Mouse (Mus musculus): ENCODE measurements around the gene Rflnb. TPM values are rescaled to one million over a fixed set of nuclear protein-coding genes. Genes with fewer than 3 reads are reported as not detected.
A peak's percentile ranks its signal among the peaks of the same experiment; 100 is the strongest.

Gene Rflnb
- polyA plus RNA-seq, 1 experiment, result 30.8 TPM

- no peak for TF ChIP-seq POLR2A (IDR thresholded peaks at IDR 0.05; ENCODE audit: borderline replicate concordance, control insufficient read depth, low read depth, low read length)
- TF ChIP-seq CTCF (IDR thresholded peaks at IDR 0.05; ENCODE audit: control insufficient read depth, insufficient read depth, low read length), result no peak
- Histone ChIP-seq H3K27ac (ENCODE audit: control insufficient read depth, insufficient read depth, low read depth, low read length, poor library complexity) (no peak overlapping the region), H3K4me1 (ENCODE audit: control insufficient read depth, insufficient read depth, low read length) (peaks cover 3% of the 10 kb centered on the region), H3K4me3 (replicated peaks; ENCODE audit: control insufficient read depth, low read depth, low read length) (no peak overlapping the region)
- WGBS, result 75% methylated on average over 10 of the region's 10 CpGs
Observed at GRCm38 (mm10) chr11:76042041-76042638, 14.6 kb upstream of the Rflnb start.

DNA sequence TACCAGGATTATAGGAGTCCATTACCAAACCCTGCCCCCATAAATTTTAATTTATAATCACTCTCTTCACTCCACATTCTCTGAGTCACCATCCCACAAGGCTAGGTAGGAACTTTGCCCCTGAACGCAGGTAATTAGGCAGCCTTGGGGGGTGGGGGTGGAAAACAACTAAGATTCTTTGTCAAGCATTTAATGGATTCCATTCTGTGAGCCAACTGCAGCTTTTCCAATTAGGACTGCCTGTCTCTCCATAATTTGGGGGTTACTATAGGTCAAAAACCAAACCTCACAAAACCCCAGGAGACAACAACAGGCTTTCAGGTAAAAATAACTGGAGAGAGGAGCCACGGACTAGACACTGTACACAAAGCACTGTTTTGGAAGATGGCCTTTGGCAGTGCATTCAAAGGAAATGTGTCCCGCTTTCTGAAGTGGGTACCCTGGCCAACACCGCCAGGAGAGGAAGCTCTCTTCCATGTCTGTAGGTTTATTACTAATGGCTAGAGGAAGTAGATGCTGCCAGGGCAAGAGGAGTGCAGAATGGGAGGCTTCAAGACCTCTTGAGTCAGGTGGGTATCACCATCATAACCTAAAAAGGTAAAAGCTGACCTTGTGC lies 13.3 kb upstream of the Rflnb start:
- 69% methylated on average over 4 of the region's 4 CpGs for WGBS
- TF ChIP-seq CTCF (IDR thresholded peaks at IDR 0.05; ENCODE audit: control insufficient read depth, insufficient read depth, low read length) (no peak), POLR2A (IDR thresholded peaks at IDR 0.05; ENCODE audit: borderline replicate concordance, control insufficient read depth, low read depth, low read length) (no peak)
- no peak overlapping the region for H3K4me3 ChIP-seq (replicated peaks; ENCODE audit: control insufficient read depth, low read depth, low read length)
- peaks cover 3% of the 10 kb centered on the region for H3K4me1 ChIP-seq (ENCODE audit: control insufficient read depth, insufficient read depth, low read length)
- H3K27ac ChIP-seq (ENCODE audit: control insufficient read depth, insufficient read depth, low read depth, low read length, poor library complexity), result no peak overlapping the region

GRCm38 (mm10) chr11:76040106-76040505 lies 12.5 kb upstream of the Rflnb start:
- Histone ChIP-seq H3K4me3 (replicated peaks; ENCODE audit: control insufficient read depth, low read depth, low read length) (no peak overlapping the region), H3K27ac (ENCODE audit: control insufficient read depth, insufficient read depth, low read depth, low read length, poor library complexity) (no peak overlapping the region; the same call in 1 of the 2 replicates), H3K4me1 (ENCODE audit: control insufficient read depth, insufficient read depth, low read length) (peaks cover 6% of the 10 kb centered on the region)
- TF ChIP-seq CTCF (IDR thresholded peaks at IDR 0.05; ENCODE audit: control insufficient read depth, insufficient read depth, low read length) (no peak), POLR2A (IDR thresholded peaks at IDR 0.05; ENCODE audit: borderline replicate concordance, control insufficient read depth, low read depth, low read length) (no peak)
- 26% methylated on average over 8 of the region's 8 CpGs for whole genome bisulfite sequencing

GRCm38 (mm10) chr11:76039271-76040053 lies 11.9 kb upstream of the Rflnb start:
- WGBS, result 72% methylated on average over 3 of the region's 3 CpGs
- Histone ChIP-seq H3K4me3 (replicated peaks; ENCODE audit: control insufficient read depth, low read depth, low read length) (no peak overlapping the region), H3K27ac (ENCODE audit: control insufficient read depth, insufficient read depth, low read depth, low read length, poor library complexity) (peak overlapping the region; percentile 20; the same call in 1 of the 2 replicates), H3K4me1 (ENCODE audit: control insufficient read depth, insufficient read depth, low read length) (peaks cover 6% of the 10 kb centered on the region)
- TF ChIP-seq POLR2A (IDR thresholded peaks at IDR 0.05; ENCODE audit: borderline replicate concordance, control insufficient read depth, low read depth, low read length) (no peak), CTCF (IDR thresholded peaks at IDR 0.05; ENCODE audit: control insufficient read depth, insufficient read depth, low read length) (no peak)

- WGBS, result 28% methylated on average over 6 of the region's 6 CpGs
- H3K4me1 ChIP-seq (ENCODE audit: control insufficient read depth, insufficient read depth, low read length), result peaks cover 7% of the 10 kb centered on the region
- 0 out of 2 replicates have a peak overlapping the region, but pooled peaks have one; percentile 4 for H3K27ac ChIP-seq (ENCODE audit: control insufficient read depth, insufficient read depth, low read depth, low read length, poor library complexity)
- no peak overlapping the region for H3K4me3 ChIP-seq (replicated peaks; ENCODE audit: control insufficient read depth, low read depth, low read length)
- no peak for TF ChIP-seq CTCF (IDR thresholded peaks at IDR 0.05; ENCODE audit: control insufficient read depth, insufficient read depth, low read length)
- TF ChIP-seq POLR2A (IDR thresholded peaks at IDR 0.05; ENCODE audit: borderline replicate concordance, control insufficient read depth, low read depth, low read length), result no peak
Observed at GRCm38 (mm10) chr11:76037581-76038294, 10.2 kb upstream of the Rflnb start.

DNA sequence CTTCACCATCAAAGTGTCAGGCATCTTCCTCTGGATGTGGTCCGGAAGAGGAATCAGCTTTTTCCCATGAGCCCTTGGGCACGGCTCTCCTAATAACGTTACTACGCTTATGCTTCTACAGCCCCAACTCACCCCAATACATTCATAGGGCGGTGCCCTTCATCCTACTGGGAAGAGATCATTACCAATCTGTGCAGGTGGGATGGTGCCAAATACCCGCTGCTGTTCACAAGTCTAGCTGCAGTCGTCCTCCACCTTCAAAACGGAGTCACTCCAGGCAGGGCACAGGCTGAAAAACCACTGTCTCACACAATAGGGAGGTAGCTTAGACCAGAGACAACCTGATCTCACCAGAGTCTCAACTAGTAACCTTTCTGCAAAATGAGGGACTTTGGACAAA lies 7.6 kb upstream of the Rflnb start:
- H3K4me3 ChIP-seq (replicated peaks; ENCODE audit: control insufficient read depth, low read depth, low read length), result no peak overlapping the region
- H3K27ac ChIP-seq (ENCODE audit: control insufficient read depth, insufficient read depth, low read depth, low read length, poor library complexity), result no peak overlapping the region
- no peak for TF ChIP-seq POLR2A (IDR thresholded peaks at IDR 0.05; ENCODE audit: borderline replicate concordance, control insufficient read depth, low read depth, low read length)
- no peak for TF ChIP-seq CTCF (IDR thresholded peaks at IDR 0.05; ENCODE audit: control insufficient read depth, insufficient read depth, low read length)
- H3K4me1 ChIP-seq (ENCODE audit: control insufficient read depth, insufficient read depth, low read length), result peaks cover 9% of the 10 kb centered on the region
- 91% methylated on average over 8 of the region's 8 CpGs for WGBS

DNA sequence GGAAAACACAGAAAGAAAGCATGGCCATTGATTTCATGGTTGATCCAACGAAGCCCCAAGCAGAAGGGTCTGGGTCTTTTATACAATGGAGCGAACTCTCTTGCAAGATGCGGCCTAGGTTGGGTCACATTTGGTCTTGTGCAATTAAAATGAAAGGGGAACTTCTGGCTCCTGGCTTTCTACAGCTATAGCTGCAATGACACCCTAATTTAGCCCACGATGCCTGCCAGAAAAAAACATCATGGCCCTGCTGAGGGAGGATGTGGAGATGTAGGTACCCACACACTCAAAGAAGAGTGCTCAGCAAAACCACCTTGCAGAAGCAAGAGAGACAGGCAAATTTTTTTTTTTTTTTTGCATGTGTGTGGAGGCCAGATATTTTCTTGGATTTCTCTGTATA lies 6.3 kb upstream of the Rflnb start:
- H3K27ac ChIP-seq (ENCODE audit: control insufficient read depth, insufficient read depth, low read depth, low read length, poor library complexity), result peak overlapping the region; percentile 99
- H3K4me3 ChIP-seq (replicated peaks; ENCODE audit: control insufficient read depth, low read depth, low read length), result no peak overlapping the region
- 28% methylated on average over 4 of the region's 4 CpGs for WGBS
- TF ChIP-seq POLR2A (IDR thresholded peaks at IDR 0.05; ENCODE audit: borderline replicate concordance, control insufficient read depth, low read depth, low read length) (no peak), CTCF (IDR thresholded peaks at IDR 0.05; ENCODE audit: control insufficient read depth, insufficient read depth, low read length) (no peak)
- H3K4me1 ChIP-seq (ENCODE audit: control insufficient read depth, insufficient read depth, low read length), result peaks cover 9% of the 10 kb centered on the region

GRCm38 (mm10) chr11:76033359-76033758 lies 5.8 kb upstream of the Rflnb start:
- Histone ChIP-seq H3K27ac (ENCODE audit: control insufficient read depth, insufficient read depth, low read depth, low read length, poor library complexity) (peak overlapping the region; percentile 99), H3K4me1 (ENCODE audit: control insufficient read depth, insufficient read depth, low read length) (peaks cover 9% of the 10 kb centered on the region), H3K4me3 (replicated peaks; ENCODE audit: control insufficient read depth, low read depth, low read length) (no peak overlapping the region)
- TF ChIP-seq CTCF (IDR thresholded peaks at IDR 0.05; ENCODE audit: control insufficient read depth, insufficient read depth, low read length) (no peak), POLR2A (IDR thresholded peaks at IDR 0.05; ENCODE audit: borderline replicate concordance, control insufficient read depth, low read depth, low read length) (no peak)
- WGBS, result 34% methylated on average over 6 of the region's 6 CpGs

Measured in bone marrow, adult 2 months (tissue).